In genomic region chrX:47992606-47993005, GRCm38 (mm10) we compare ENCODE assay signal across 8 mouse cellular contexts. TPM values are rescaled to one million over a fixed set of nuclear protein-coding genes. Genes with fewer than 3 reads are reported as not detected.
DNase-seq lines count a peak whose midpoint lies in the region; ATAC-seq and TF ChIP-seq lines count a peak whose summit lies in the region.

No protein-coding gene starts in this region.

- TF ChIP-seq CTCF in bone marrow, adult 2 months (IDR thresholded peaks at IDR 0.05; ENCODE audit: control insufficient read depth, insufficient read depth, low read length) = peak; percentile 68
- peak; percentile 24; the same call in 1 of the 2 replicates for TF ChIP-seq CTCF in embryonic fibroblast, embryonic 13.5 days (IDR thresholded peaks at IDR 0.05; ENCODE audit: borderline replicate concordance, insufficient read depth, low read length)

- WGBS in bone marrow, adult 2 months = 11% methylated on average over 8 of the region's 8 CpGs
- WGBS in heart, embryonic 12.5 days = 22% methylated on average over 8 of the region's 8 CpGs
- WGBS in kidney, embryonic 15.5 days = 28% methylated on average over 8 of the region's 8 CpGs
- WGBS in liver, embryonic 11.5 days = 15% methylated on average over 8 of the region's 8 CpGs
- 22% methylated on average over 8 of the region's 8 CpGs for WGBS in stomach, embryonic 15.5 days

- H3K27me3 ChIP-seq in heart, embryonic 12.5 days (replicated peaks) = peaks cover 12% of the 10 kb centered on the region; the same call in 1 of the 2 replicates
- peaks cover 9% of the 10 kb centered on the region; the same call in 1 of the 2 replicates for H3K27me3 ChIP-seq in kidney, embryonic 15.5 days
- H3K27me3 ChIP-seq in liver, embryonic 11.5 days (replicated peaks; ENCODE audit: control insufficient read depth, insufficient read depth, low read length) = no peaks in the 10 kb centered on the region
- no peaks in the 10 kb centered on the region for H3K27me3 ChIP-seq in stomach, embryonic 15.5 days (replicated peaks)

- H3K27ac ChIP-seq in bone marrow, adult 2 months (ENCODE audit: control insufficient read depth, insufficient read depth, low read depth, low read length, poor library complexity) = no peak overlapping the region
- no peak overlapping the region for H3K27ac ChIP-seq in embryonic fibroblast, embryonic 13.5 days (ENCODE audit: insufficient read depth, low read length)
- no peak overlapping the region for H3K27ac ChIP-seq in heart, embryonic 12.5 days (ENCODE audit: poor library complexity, severe bottlenecking)
- no peak overlapping the region for H3K27ac ChIP-seq in kidney, embryonic 15.5 days
- H3K27ac ChIP-seq in liver, embryonic 11.5 days (ENCODE audit: low read depth, low read length) = no peak overlapping the region
- H3K27ac ChIP-seq in stomach, embryonic 15.5 days = no peak overlapping the region

- no peaks in the 10 kb centered on the region for H3K36me3 ChIP-seq in heart, embryonic 12.5 days
- no peaks in the 10 kb centered on the region for H3K36me3 ChIP-seq in kidney, embryonic 15.5 days
- H3K36me3 ChIP-seq in liver, embryonic 11.5 days (ENCODE audit: control insufficient read depth, insufficient read depth, low read length) = no peaks in the 10 kb centered on the region
- no peaks in the 10 kb centered on the region for H3K36me3 ChIP-seq in stomach, embryonic 15.5 days

- DNase-seq in CD4-positive helper T cell, adult 2 months (ENCODE audit: low read depth, low spot score) = peak; percentile 78
- peak; percentile 51 for DNase-seq in liver, embryonic 11.5 days (ENCODE audit: low spot score)
- peak; percentile 88 for DNase-seq in naive thymus-derived CD4-positive, alpha-beta T cell, adult 2 months (ENCODE audit: low read depth)

- TF ChIP-seq POLR2A in bone marrow, adult 2 months (IDR thresholded peaks at IDR 0.05; ENCODE audit: borderline replicate concordance, control insufficient read depth, low read depth, low read length) = no peak
- no peak for TF ChIP-seq POLR2A in embryonic fibroblast, embryonic 13.5 days (IDR thresholded peaks at IDR 0.05; ENCODE audit: low read depth, low read length)

- no peak overlapping the region for H3K9ac ChIP-seq in heart, embryonic 12.5 days
- no peak overlapping the region for H3K9ac ChIP-seq in kidney, embryonic 15.5 days
- H3K9ac ChIP-seq in liver, embryonic 11.5 days (ENCODE audit: low read depth, low read length) = no peak overlapping the region
- H3K9ac ChIP-seq in stomach, embryonic 15.5 days = no peak overlapping the region

- H3K4me3 ChIP-seq in bone marrow, adult 2 months (replicated peaks; ENCODE audit: control insufficient read depth, low read depth, low read length) = no peak overlapping the region
- H3K4me3 ChIP-seq in embryonic fibroblast, embryonic 13.5 days (ENCODE audit: insufficient read depth, low read length) = no peak overlapping the region
- H3K4me3 ChIP-seq in heart, embryonic 12.5 days = no peak overlapping the region
- no peak overlapping the region for H3K4me3 ChIP-seq in kidney, embryonic 15.5 days (replicated peaks)
- H3K4me3 ChIP-seq in liver, embryonic 11.5 days (ENCODE audit: low read depth, low read length) = no peak overlapping the region
- no peak overlapping the region for H3K4me3 ChIP-seq in stomach, embryonic 15.5 days (replicated peaks)

- H3K4me2 ChIP-seq in heart, embryonic 12.5 days = peak overlapping the region; percentile 44
- H3K4me2 ChIP-seq in kidney, embryonic 15.5 days = peak overlapping the region; percentile 44
- peak overlapping the region; percentile 16; the same call in 1 of the 2 replicates for H3K4me2 ChIP-seq in liver, embryonic 11.5 days
- peak overlapping the region; percentile 31 for H3K4me2 ChIP-seq in stomach, embryonic 15.5 days

- no peaks in the 10 kb centered on the region; the same call in 1 of the 2 replicates for H3K4me1 ChIP-seq in bone marrow, adult 2 months (ENCODE audit: control insufficient read depth, insufficient read depth, low read length)
- H3K4me1 ChIP-seq in embryonic fibroblast, embryonic 13.5 days (ENCODE audit: control insufficient read depth, insufficient read depth, low read length) = peaks cover 5% of the 10 kb centered on the region; the same call in 1 of the 2 replicates
- H3K4me1 ChIP-seq in heart, embryonic 12.5 days (replicated peaks) = no peaks in the 10 kb centered on the region
- no peaks in the 10 kb centered on the region for H3K4me1 ChIP-seq in kidney, embryonic 15.5 days
- no peaks in the 10 kb centered on the region for H3K4me1 ChIP-seq in liver, embryonic 11.5 days (replicated peaks; ENCODE audit: control insufficient read depth, insufficient read depth, low read length)
- no peaks in the 10 kb centered on the region for H3K4me1 ChIP-seq in stomach, embryonic 15.5 days

- ATAC-seq in heart, embryonic 12.5 days (ENCODE audit: insufficient number of reproducible peaks, low FRiP score) = no peak
- no peak for ATAC-seq in kidney, embryonic 15.5 days (replicated peaks; ENCODE audit: low FRiP score)
- no peak for ATAC-seq in liver, embryonic 11.5 days (replicated peaks; ENCODE audit: low FRiP score)
- no peak for ATAC-seq in stomach, embryonic 15.5 days (ENCODE audit: insufficient read depth, low FRiP score, low read depth)

- no peaks in the 10 kb centered on the region for H3K9me3 ChIP-seq in heart, embryonic 12.5 days (replicated peaks)
- no peaks in the 10 kb centered on the region for H3K9me3 ChIP-seq in kidney, embryonic 15.5 days (replicated peaks)
- no peaks in the 10 kb centered on the region for H3K9me3 ChIP-seq in liver, embryonic 11.5 days (ENCODE audit: control insufficient read depth, low read length)
- no peaks in the 10 kb centered on the region for H3K9me3 ChIP-seq in stomach, embryonic 15.5 days

RNA-seq across cellular contexts. Expression of gene Apln, which starts 42.0 kb away (rescaled TPM):
- 0.50 TPM in 1 of 2 replicates, not detected in the other for polyA plus RNA-seq in bone marrow, adult 2 months (2011; ENCODE audit: insufficient read depth, insufficient read length, low replicate concordance, missing spikeins)
- 3.4 and 5.0 TPM in 2 replicates for polyA plus RNA-seq in embryonic fibroblast, embryonic 13.5 days (2011; ENCODE audit: insufficient read length, low read depth, missing spikeins)
- polyA plus RNA-seq in heart, embryonic 12.5 days (2016; fragmentation: Nextera tagmentation; extraction: Ambion mirVana) = 2.1 and 2.3 TPM in 2 replicates
- polyA plus RNA-seq in kidney, embryonic 15.5 days (2015; fragmentation: Nextera tagmentation; extraction: Ambion mirVana) = 6.2 and 6.4 TPM in 2 replicates
- polyA plus RNA-seq in liver, embryonic 11.5 days (2014; fragmentation: Nextera tagmentation; extraction: Ambion mirVana) = 0.60 and 0.95 TPM in 2 replicates
- polyA plus RNA-seq in stomach, embryonic 15.5 days (2015; fragmentation: Nextera tagmentation; extraction: Ambion mirVana) = 6.3 and 8.3 TPM in 2 replicates
